Mouse (Mus musculus) G1E (cell line): Measurements from ENCODE around the gene Tbrg4. TPM values are rescaled to one million over a fixed set of nuclear protein-coding genes. Genes with fewer than 3 reads are reported as not detected.
A peak's percentile ranks its signal among the peaks of the same experiment; 100 is the strongest.

Source experiments
- ATAC-seq: 2 replicates; pipeline ENCODE4 v1.8.0; 2016; ENCODE audit warnings: mild to moderate bottlenecking; ENCODE audit not compliant: insufficient number of reproducible peaks, poor library complexity, low FRiP score, severe bottlenecking; ENCODE audit errors: extremely low read depth
- DNase-seq: peaks from one replicate; pipeline ENCODE4 v3.0.0; 2012; ENCODE audit warnings: low spot score
- H3K27me3 ChIP-seq: 2 replicates; pipeline ENCODE4 v1.6.1; 2012; ENCODE audit warnings: mild to moderate bottlenecking, low read length, inconsistent platforms; ENCODE audit not compliant: insufficient read depth
- H3K36me3 ChIP-seq: replicated peaks from 2 replicates; pipeline ENCODE3; 2012; ENCODE audit warnings: mild to moderate bottlenecking, inconsistent platforms
- H3K4me1 ChIP-seq: 2 replicates; pipeline ENCODE4 v1.6.1; 2012; ENCODE audit warnings: low read depth, low read length, inconsistent platforms, mixed read lengths; ENCODE audit not compliant: insufficient read depth
- H3K4me3 ChIP-seq: 2 replicates; pipeline ENCODE4 v1.5.1; 2012; ENCODE audit warnings: low read depth, mild to moderate bottlenecking, inconsistent platforms, low read length, moderate library complexity, mixed read lengths
- H3K9me3 ChIP-seq: replicated peaks from 2 replicates; pipeline ENCODE4 v1.6.1; 2012; ENCODE audit warnings: inconsistent platforms
- CTCF ChIP-seq: IDR thresholded peaks from 2 replicates; pipeline ENCODE4 v1.5.1; 2012; ENCODE audit warnings: low read depth, low read length, inconsistent platforms, mixed read lengths
- GATA1 ChIP-seq: IDR thresholded peaks from 2 replicates; pipeline ENCODE4 v1.6.1; 2012; ENCODE audit warnings: borderline replicate concordance, low read length, inconsistent platforms, mixed read lengths
- GATA2 ChIP-seq: IDR thresholded peaks from 2 replicates; pipeline ENCODE4 v1.6.1; 2012; ENCODE audit warnings: low read depth, low read length, inconsistent platforms, borderline replicate concordance
- POLR2AphosphoS5 ChIP-seq: IDR thresholded peaks from 2 replicates; pipeline ENCODE4 v1.6.1; 2012; ENCODE audit warnings: low read depth, low read length, inconsistent platforms; ENCODE audit not compliant: insufficient replicate concordance
- TAL1 ChIP-seq: conservative IDR thresholded peaks from 2 replicates; pipeline ENCODE4 v1.6.1; 2012; ENCODE audit warnings: low read depth, low read length, inconsistent platforms, mixed read lengths
- polyA plus RNA-seq: library from polyadenylated mRNA; stranded (reverse); fragments of >175 nt; gene quantifications from 2 replicates; pipeline ENCODE4 v1.2.3, GENCODE M21; 2012
- total RNA-seq, 2 experiments: library from RNA; stranded (forward) in 1 of 2; stranded (reverse) in 1 of 2; fragments of 200-1000 nt in 1 of 2; fragments of >200 nt in 1 of 2; fragmentation: Nextera tagmentation in 1 of 2; gene quantifications; 2 replicates each; pipeline ENCODE4 v1.2.3; 2014 to 2017

Gene Tbrg4
- total and polyA plus RNA-seq, 3 experiments, result 30.0 to 218 (median 71.1) TPM

DNA sequence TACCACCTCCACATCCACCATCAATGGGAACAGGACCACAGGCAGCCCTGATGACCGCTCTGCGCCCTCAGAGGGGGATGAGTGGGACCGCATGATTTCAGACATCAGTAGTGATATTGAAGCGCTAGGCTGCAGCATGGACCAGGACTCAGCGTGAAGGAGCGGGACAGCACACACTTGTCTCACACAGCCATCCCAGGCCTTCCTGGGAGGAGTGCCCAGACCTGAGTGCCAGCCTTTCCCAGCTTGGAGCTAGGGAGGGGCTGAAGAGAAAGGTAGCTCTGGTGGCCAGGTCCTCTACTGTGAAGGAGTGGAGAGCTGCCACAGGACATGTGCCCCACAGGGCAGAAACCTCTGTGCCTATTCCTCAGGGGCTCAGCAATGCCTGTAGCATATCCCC is 29.7 kb downstream of the Tbrg4 start:
- H3K9me3 ChIP-seq, result no peaks in the 10 kb centered on the region
- H3K4me3 ChIP-seq, result no peak overlapping the region
- TF ChIP-seq CTCF (no peak), GATA1 (no peak), GATA2 (no peak), POLR2AphosphoS5 (no peak), TAL1 (no peak)
- no peaks in the 10 kb centered on the region for H3K27me3 ChIP-seq
- ATAC-seq (no peak), DNase-seq (no peak)
- H3K4me1 ChIP-seq, result peaks cover 62% of the 10 kb centered on the region
- H3K36me3 ChIP-seq, result peaks cover 99% of the 10 kb centered on the region

- H3K4me1 ChIP-seq, result peaks cover 54% of the 10 kb centered on the region
- no peak for TF ChIP-seq CTCF
- no peak for TF ChIP-seq GATA2
- no peak for TF ChIP-seq GATA1
- 0 out of 2 replicates have a peak, but pooled peaks have one; percentile 15 for TF ChIP-seq TAL1
- no peak for ATAC-seq
- no peak overlapping the region for H3K4me3 ChIP-seq
- no peak for DNase-seq
- no peaks in the 10 kb centered on the region for H3K27me3 ChIP-seq
- no peaks in the 10 kb centered on the region for H3K9me3 ChIP-seq
- H3K36me3 ChIP-seq, result peaks cover 99% of the 10 kb centered on the region
Observed at GRCm38 (mm10) chr11:6595339-6595738, 30.5 kb downstream of the Tbrg4 start.

GRCm38 (mm10) chr11:6594845-6595244 is 31.0 kb downstream of the Tbrg4 start:
- Histone ChIP-seq H3K4me1 (peaks cover 49% of the 10 kb centered on the region), H3K27me3 (no peaks in the 10 kb centered on the region), H3K9me3 (no peaks in the 10 kb centered on the region), H3K4me3 (no peak overlapping the region), H3K36me3 (peaks cover 99% of the 10 kb centered on the region)
- DNase-seq, result no peak
- no peak for ATAC-seq
- TF ChIP-seq POLR2AphosphoS5 (no peak), TAL1 (no peak), GATA2 (no peak), GATA1 (no peak), CTCF (no peak)

GRCm38 (mm10) chr11:6593406-6593805 is 32.5 kb downstream of the Tbrg4 start:
- peaks cover 100% of the 10 kb centered on the region for H3K36me3 ChIP-seq
- H3K4me3 ChIP-seq, result no peak overlapping the region
- no peaks in the 10 kb centered on the region for H3K9me3 ChIP-seq
- TF ChIP-seq GATA2, result no peak
- TF ChIP-seq GATA1, result no peak
- no peak for TF ChIP-seq POLR2AphosphoS5
- no peak for TF ChIP-seq TAL1
- TF ChIP-seq CTCF, result no peak
- no peak for ATAC-seq
- H3K4me1 ChIP-seq, result peaks cover 40% of the 10 kb centered on the region
- no peaks in the 10 kb centered on the region for H3K27me3 ChIP-seq
- no peak for DNase-seq

- H3K4me1 ChIP-seq, result peaks cover 38% of the 10 kb centered on the region
- TF ChIP-seq GATA2 (no peak), GATA1 (no peak), POLR2AphosphoS5 (no peak), TAL1 (no peak), CTCF (no peak)
- no peaks in the 10 kb centered on the region for H3K9me3 ChIP-seq
- peaks cover 96% of the 10 kb centered on the region for H3K36me3 ChIP-seq
- no peak for DNase-seq
- H3K4me3 ChIP-seq, result no peak overlapping the region
- no peaks in the 10 kb centered on the region for H3K27me3 ChIP-seq
- no peak for ATAC-seq
Observed at GRCm38 (mm10) chr11:6590933-6591675, 34.8 kb downstream of the Tbrg4 start.

GRCm38 (mm10) chr11:6589838-6590237 is 36.0 kb downstream of the Tbrg4 start:
- no peak overlapping the region for H3K4me3 ChIP-seq
- no peak for ATAC-seq
- TF ChIP-seq TAL1, result no peak
- no peak for TF ChIP-seq CTCF
- no peak for TF ChIP-seq POLR2AphosphoS5
- TF ChIP-seq GATA1, result no peak
- TF ChIP-seq GATA2, result no peak
- no peaks in the 10 kb centered on the region for H3K27me3 ChIP-seq
- H3K4me1 ChIP-seq, result peaks cover 42% of the 10 kb centered on the region
- H3K9me3 ChIP-seq, result no peaks in the 10 kb centered on the region
- no peak for DNase-seq
- peaks cover 96% of the 10 kb centered on the region for H3K36me3 ChIP-seq

- Histone ChIP-seq H3K4me1 (peaks cover 30% of the 10 kb centered on the region), H3K9me3 (no peaks in the 10 kb centered on the region), H3K27me3 (no peaks in the 10 kb centered on the region), H3K4me3 (no peak overlapping the region), H3K36me3 (peaks cover 96% of the 10 kb centered on the region)
- ATAC-seq (no peak), DNase-seq (no peak)
- TF ChIP-seq GATA2, result no peak
- no peak for TF ChIP-seq TAL1
- TF ChIP-seq GATA1, result no peak
- no peak for TF ChIP-seq POLR2AphosphoS5
- no peak for TF ChIP-seq CTCF
Observed at GRCm38 (mm10) chr11:6588295-6588694, 37.6 kb downstream of the Tbrg4 start.
